Mouse (Mus musculus): ENCODE measurements at regions not wholly inside any gene's neighbourhood (a gene's known extent, or its start where the extent isn't known, plus 50 kb on each side); places are given as distances from the start of the nearest gene placed in this dataset.
A peak's percentile ranks its signal among the peaks of the same experiment; 100 is the strongest.

GRCm38 (mm10) chr2:117801946-117802600 is 309.6 kb upstream of the Thbs1 start:
- Histone ChIP-seq H3K27me3 (no peaks in the 10 kb centered on the region), H3K4me2 (no peak overlapping the region), H3K9ac (no peak overlapping the region), H3K27ac (no peak overlapping the region), H3K9me3 (no peaks in the 10 kb centered on the region), H3K36me3 (no peaks in the 10 kb centered on the region), H3K4me3 (no peak overlapping the region), H3K4me1 (peaks cover 12% of the 10 kb centered on the region; the same call in 1 of the 2 replicates)
- ATAC-seq (ENCODE audit: insufficient number of reproducible peaks, insufficient read depth, low FRiP score, low TSS enrichment, low read depth): no peak

- ATAC-seq (ENCODE audit: insufficient number of reproducible peaks, insufficient read depth, low FRiP score, low TSS enrichment, low read depth): no peak
- no peak overlapping the region for H3K9ac ChIP-seq
- no peak overlapping the region for H3K4me3 ChIP-seq
- no peaks in the 10 kb centered on the region for H3K9me3 ChIP-seq
- H3K36me3 ChIP-seq: no peaks in the 10 kb centered on the region
- H3K27me3 ChIP-seq: no peaks in the 10 kb centered on the region
- no peak overlapping the region for H3K27ac ChIP-seq
- 36% methylated on average over 2 of the region's 2 CpGs for WGBS
- H3K4me2 ChIP-seq: no peak overlapping the region
- H3K4me1 ChIP-seq: peaks cover 12% of the 10 kb centered on the region; the same call in 1 of the 2 replicates
These were observed 309.0 kb upstream of the Thbs1 start for GRCm38 (mm10) chr2:117802686-117803085.

GRCm38 (mm10) chr2:117804686-117805085 is 307.0 kb upstream of the Thbs1 start:
- ATAC-seq (ENCODE audit: insufficient number of reproducible peaks, insufficient read depth, low FRiP score, low TSS enrichment, low read depth): no peak
- no peak overlapping the region for H3K9ac ChIP-seq
- no peak overlapping the region for H3K4me2 ChIP-seq
- H3K27ac ChIP-seq: no peak overlapping the region
- no peaks in the 10 kb centered on the region for H3K27me3 ChIP-seq
- H3K9me3 ChIP-seq: no peaks in the 10 kb centered on the region
- H3K4me3 ChIP-seq: no peak overlapping the region
- 0 out of 2 replicates have a peak, but pooled peaks cover 3% of the 10 kb centered on the region for H3K4me1 ChIP-seq
- H3K36me3 ChIP-seq: no peaks in the 10 kb centered on the region

DNA sequence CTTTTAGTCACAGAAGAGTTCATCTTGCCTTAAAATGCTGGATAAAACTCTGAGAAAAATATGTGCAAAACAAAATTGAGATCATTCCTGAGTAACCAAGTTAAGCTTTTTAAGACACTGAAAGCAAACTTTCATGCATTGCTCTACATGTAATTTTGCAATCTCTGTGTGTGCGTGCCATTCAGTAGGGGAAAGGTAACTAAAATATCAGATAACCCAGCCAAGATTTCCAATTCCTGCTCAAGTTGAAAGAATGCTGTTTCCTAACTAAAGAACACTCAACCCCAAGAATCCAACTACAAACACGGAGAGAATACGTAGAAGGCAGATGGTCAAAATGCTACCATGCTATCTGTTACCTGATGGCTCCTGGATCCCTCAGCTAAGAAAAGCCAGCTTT is 304.6 kb upstream of the Thbs1 start:
- ATAC-seq (ENCODE audit: insufficient number of reproducible peaks, insufficient read depth, low FRiP score, low TSS enrichment, low read depth): no peak
- no peak overlapping the region for H3K9ac ChIP-seq
- H3K27ac ChIP-seq: no peak overlapping the region
- H3K9me3 ChIP-seq: no peaks in the 10 kb centered on the region
- no peaks in the 10 kb centered on the region for H3K36me3 ChIP-seq
- 75% methylated on average over 3 of the region's 3 CpGs for WGBS
- H3K4me1 ChIP-seq: peaks cover 4% of the 10 kb centered on the region; the same call in 1 of the 2 replicates
- no peaks in the 10 kb centered on the region for H3K27me3 ChIP-seq
- H3K4me3 ChIP-seq: no peak overlapping the region
- H3K4me2 ChIP-seq: no peak overlapping the region

- no peak overlapping the region for H3K27ac ChIP-seq
- H3K9me3 ChIP-seq: no peaks in the 10 kb centered on the region
- H3K4me3 ChIP-seq: no peak overlapping the region
- no peak overlapping the region for H3K4me2 ChIP-seq
- no peak for ATAC-seq (ENCODE audit: insufficient number of reproducible peaks, insufficient read depth, low FRiP score, low TSS enrichment, low read depth)
- H3K4me1 ChIP-seq: peaks cover 4% of the 10 kb centered on the region; the same call in 1 of the 2 replicates
- no peaks in the 10 kb centered on the region for H3K27me3 ChIP-seq
- WGBS: 55% methylated on average over 1 of the region's 1 CpGs
- no peak overlapping the region for H3K9ac ChIP-seq
- H3K36me3 ChIP-seq: no peaks in the 10 kb centered on the region
These were observed 300.2 kb upstream of the Thbs1 start for GRCm38 (mm10) chr2:117811506-117811905.

DNA sequence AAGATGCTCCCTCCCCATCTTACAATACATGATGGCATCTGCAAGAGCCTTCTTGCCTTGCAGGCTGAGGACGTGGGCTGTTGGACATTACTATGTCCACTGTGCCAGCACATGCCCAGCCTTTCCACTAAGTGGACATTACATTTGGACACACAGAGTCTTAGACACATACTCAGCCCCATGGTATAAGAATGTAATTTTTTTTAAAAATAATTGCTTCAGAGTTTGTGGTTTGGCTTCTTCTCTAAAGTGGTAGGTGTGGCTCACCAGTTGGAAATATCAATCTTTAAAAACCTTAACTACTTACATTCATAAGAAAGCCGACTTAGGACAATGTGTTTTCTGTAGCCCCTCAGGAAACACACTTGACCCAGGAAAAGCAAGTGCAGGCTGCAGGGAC is 299.7 kb upstream of the Thbs1 start:
- H3K9me3 ChIP-seq: no peaks in the 10 kb centered on the region
- no peak overlapping the region for H3K4me2 ChIP-seq
- H3K4me1 ChIP-seq: peaks cover 4% of the 10 kb centered on the region; the same call in 1 of the 2 replicates
- H3K9ac ChIP-seq: no peak overlapping the region
- no peak overlapping the region for H3K27ac ChIP-seq
- no peak overlapping the region for H3K4me3 ChIP-seq
- WGBS: 74% methylated on average over 2 of the region's 2 CpGs
- H3K36me3 ChIP-seq: no peaks in the 10 kb centered on the region
- no peaks in the 10 kb centered on the region for H3K27me3 ChIP-seq
- ATAC-seq (ENCODE audit: insufficient number of reproducible peaks, insufficient read depth, low FRiP score, low TSS enrichment, low read depth): no peak

- H3K4me3 ChIP-seq: no peak overlapping the region
- 68% methylated on average over 3 of the region's 3 CpGs for WGBS
- no peaks in the 10 kb centered on the region; the same call in 1 of the 2 replicates for H3K27me3 ChIP-seq
- ATAC-seq (ENCODE audit: insufficient number of reproducible peaks, insufficient read depth, low FRiP score, low TSS enrichment, low read depth): no peak
- H3K9ac ChIP-seq: no peak overlapping the region
- H3K4me2 ChIP-seq: no peak overlapping the region
- H3K4me1 ChIP-seq: peaks cover 7% of the 10 kb centered on the region; the same call in 1 of the 2 replicates
- H3K36me3 ChIP-seq: no peaks in the 10 kb centered on the region
- no peak overlapping the region for H3K27ac ChIP-seq
- no peaks in the 10 kb centered on the region for H3K9me3 ChIP-seq
These were observed 291.9 kb upstream of the Thbs1 start for GRCm38 (mm10) chr2:117819701-117820225.

DNA sequence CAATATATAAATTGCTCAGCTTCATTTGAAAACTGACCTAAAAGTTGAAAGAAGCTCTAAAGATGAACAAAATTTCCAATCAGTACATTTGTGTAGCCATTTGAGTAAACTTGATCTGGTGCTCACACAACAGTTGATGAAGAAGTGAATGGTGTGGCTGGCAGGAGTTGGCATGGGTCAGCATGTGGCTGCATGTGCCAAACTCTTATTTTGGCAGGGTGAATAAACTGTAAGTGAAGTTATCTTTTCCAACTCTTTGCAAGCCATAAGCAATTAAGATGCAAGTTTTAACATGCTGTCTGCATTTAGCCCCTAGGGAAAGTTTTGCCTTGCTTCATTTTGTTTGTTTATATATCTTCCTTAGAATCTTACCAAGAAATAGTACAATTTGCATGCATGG is 291.0 kb upstream of the Thbs1 start:
- Histone ChIP-seq H3K9me3 (no peaks in the 10 kb centered on the region), H3K9ac (no peak overlapping the region), H3K4me2 (no peak overlapping the region), H3K4me3 (no peak overlapping the region), H3K27me3 (no peaks in the 10 kb centered on the region; the same call in 1 of the 2 replicates), H3K36me3 (no peaks in the 10 kb centered on the region), H3K27ac (no peak overlapping the region), H3K4me1 (peaks cover 12% of the 10 kb centered on the region)
- no peak for ATAC-seq (ENCODE audit: insufficient number of reproducible peaks, insufficient read depth, low FRiP score, low TSS enrichment, low read depth)

GRCm38 (mm10) chr2:117825088-117825487 is 286.6 kb upstream of the Thbs1 start:
- Histone ChIP-seq H3K9me3 (no peaks in the 10 kb centered on the region), H3K4me3 (no peak overlapping the region), H3K9ac (no peak overlapping the region), H3K27me3 (no peaks in the 10 kb centered on the region), H3K27ac (no peak overlapping the region), H3K4me1 (peaks cover 12% of the 10 kb centered on the region), H3K36me3 (no peaks in the 10 kb centered on the region), H3K4me2 (no peak overlapping the region)
- no peak for ATAC-seq (ENCODE audit: insufficient number of reproducible peaks, insufficient read depth, low FRiP score, low TSS enrichment, low read depth)
- 70% methylated on average over 8 of the region's 8 CpGs for WGBS

DNA sequence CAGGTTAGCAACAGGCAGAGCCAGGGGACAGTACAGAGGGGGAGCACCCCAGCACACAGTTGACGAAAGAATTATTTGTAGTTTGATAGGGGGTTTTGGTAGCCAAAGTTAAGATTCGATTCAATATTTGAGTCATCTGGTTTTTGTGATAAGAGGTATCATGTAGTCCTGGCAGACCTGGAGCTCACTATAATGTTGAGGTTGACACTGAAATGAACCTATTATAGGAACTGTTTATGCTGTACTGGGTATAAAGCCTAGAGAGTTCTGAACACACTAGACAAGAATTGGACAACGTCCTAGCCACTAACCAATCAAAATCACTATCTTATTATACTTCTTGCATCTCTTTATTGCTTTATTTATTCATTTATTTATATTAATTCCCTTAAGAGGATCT is 284.4 kb upstream of the Thbs1 start:
- H3K9me3 ChIP-seq: no peaks in the 10 kb centered on the region
- H3K9ac ChIP-seq: no peak overlapping the region
- no peak overlapping the region for H3K4me2 ChIP-seq
- H3K27me3 ChIP-seq: no peaks in the 10 kb centered on the region
- no peaks in the 10 kb centered on the region for H3K36me3 ChIP-seq
- ATAC-seq (ENCODE audit: insufficient number of reproducible peaks, insufficient read depth, low FRiP score, low TSS enrichment, low read depth): no peak
- no peak overlapping the region for H3K4me3 ChIP-seq
- no peak overlapping the region for H3K27ac ChIP-seq
- H3K4me1 ChIP-seq: peaks cover 6% of the 10 kb centered on the region; the same call in 1 of the 2 replicates
- 82% methylated on average over 3 of the region's 3 CpGs for WGBS

- no peak for ATAC-seq (ENCODE audit: insufficient number of reproducible peaks, insufficient read depth, low FRiP score, low TSS enrichment, low read depth)
- Histone ChIP-seq H3K27me3 (no peaks in the 10 kb centered on the region), H3K4me2 (no peak overlapping the region), H3K36me3 (no peaks in the 10 kb centered on the region), H3K27ac (peak overlapping the region; percentile 18; the same call in 1 of the 2 replicates), H3K9ac (no peak overlapping the region), H3K4me1 (peaks cover 7% of the 10 kb centered on the region; the same call in 1 of the 2 replicates), H3K4me3 (no peak overlapping the region), H3K9me3 (no peaks in the 10 kb centered on the region)
- 64% methylated on average over 2 of the region's 2 CpGs for WGBS
These were observed 273.3 kb upstream of the Thbs1 start for GRCm38 (mm10) chr2:117838387-117838786.

- no peaks in the 10 kb centered on the region for H3K9me3 ChIP-seq
- no peak for ATAC-seq (ENCODE audit: insufficient number of reproducible peaks, insufficient read depth, low FRiP score, low TSS enrichment, low read depth)
- no peak overlapping the region for H3K4me3 ChIP-seq
- no peak overlapping the region for H3K27ac ChIP-seq
- H3K27me3 ChIP-seq: no peaks in the 10 kb centered on the region
- no peaks in the 10 kb centered on the region for H3K36me3 ChIP-seq
- WGBS: 79% methylated on average over 1 of the region's 1 CpGs
- no peak overlapping the region for H3K9ac ChIP-seq
- no peak overlapping the region for H3K4me2 ChIP-seq
- peaks cover 7% of the 10 kb centered on the region; the same call in 1 of the 2 replicates for H3K4me1 ChIP-seq
These were observed 271.3 kb upstream of the Thbs1 start for GRCm38 (mm10) chr2:117840406-117840805.
